Comparison of ENCODE assay signal across 8 mouse cellular contexts in genomic region chr2:168117147-168117546, GRCm38 (mm10). TPM values are rescaled to one million over a fixed set of nuclear protein-coding genes. Genes with fewer than 3 reads are reported as not detected.
A peak's percentile ranks its signal among the peaks of the same experiment; 100 is the strongest.
DNase-seq lines count a peak whose midpoint lies in the region; ATAC-seq and TF ChIP-seq lines count a peak whose summit lies in the region.

No protein-coding gene starts in this region.

- peak; percentile 67 for DNase-seq in gastrocnemius, adult 2 months
- DNase-seq in gastrocnemius, postnatal 36 days, result no peak
- peak; percentile 48 for DNase-seq in cerebellum, adult 11-12 months
- DNase-seq in intestine, embryonic 14.5 days (ENCODE audit: low spot score), result peak; percentile 84
- peak; percentile 42 for DNase-seq in limb, embryonic 14.5 days (ENCODE audit: low spot score)
- DNase-seq in midbrain, embryonic 14.5 days, result peak; percentile 74

- no peak overlapping the region for H3K27ac ChIP-seq in gastrocnemius, adult 2 months
- no peak overlapping the region for H3K27ac ChIP-seq in forebrain, embryonic 15.5 days (replicated peaks)
- no peak overlapping the region for H3K27ac ChIP-seq in intestine, embryonic 14.5 days (ENCODE audit: low read depth)
- no peak overlapping the region for H3K27ac ChIP-seq in limb, embryonic 14.5 days (replicated peaks; ENCODE audit: low read depth, low read length)
- H3K27ac ChIP-seq in midbrain, embryonic 14.5 days (replicated peaks; ENCODE audit: low read depth, low read length), result no peak overlapping the region
- H3K27ac ChIP-seq in stomach, embryonic 14.5 days (ENCODE audit: low read length), result no peak overlapping the region

- WGBS in forebrain, embryonic 15.5 days, result 1% methylated on average over 37 of the region's 37 CpGs
- under 1% methylated on average over 37 of the region's 37 CpGs for WGBS in intestine, embryonic 14.5 days
- under 1% methylated on average over 37 of the region's 37 CpGs for WGBS in limb, embryonic 14.5 days
- WGBS in midbrain, embryonic 14.5 days, result under 1% methylated on average over 37 of the region's 37 CpGs
- WGBS in stomach, embryonic 14.5 days, result 1% methylated on average over 37 of the region's 37 CpGs

- H3K36me3 ChIP-seq in forebrain, embryonic 15.5 days, result no peaks in the 10 kb centered on the region
- no peaks in the 10 kb centered on the region for H3K36me3 ChIP-seq in intestine, embryonic 14.5 days (ENCODE audit: control insufficient read depth, insufficient read depth, low read length)
- no peaks in the 10 kb centered on the region for H3K36me3 ChIP-seq in limb, embryonic 14.5 days (ENCODE audit: control insufficient read depth, insufficient read depth, low read length)
- no peaks in the 10 kb centered on the region for H3K36me3 ChIP-seq in midbrain, embryonic 14.5 days (ENCODE audit: control insufficient read depth, insufficient read depth, low read length)
- no peaks in the 10 kb centered on the region for H3K36me3 ChIP-seq in stomach, embryonic 14.5 days (ENCODE audit: control insufficient read depth, insufficient read depth, low read length)

- peak overlapping the region; percentile 61 for H3K4me2 ChIP-seq in forebrain, embryonic 15.5 days (replicated peaks)
- peak overlapping the region; percentile 74 for H3K4me2 ChIP-seq in intestine, embryonic 14.5 days (ENCODE audit: low read length)
- peak overlapping the region; percentile 85 for H3K4me2 ChIP-seq in limb, embryonic 14.5 days (replicated peaks; ENCODE audit: low read depth, low read length, severe bottlenecking)
- H3K4me2 ChIP-seq in midbrain, embryonic 14.5 days (ENCODE audit: low read length), result peak overlapping the region; percentile 55
- peak overlapping the region; percentile 85 for H3K4me2 ChIP-seq in stomach, embryonic 14.5 days (replicated peaks; ENCODE audit: low read depth, low read length)

- H3K27me3 ChIP-seq in forebrain, embryonic 15.5 days, result no peaks in the 10 kb centered on the region
- no peaks in the 10 kb centered on the region for H3K27me3 ChIP-seq in intestine, embryonic 14.5 days (replicated peaks; ENCODE audit: control insufficient read depth, insufficient read depth, low read length)
- no peaks in the 10 kb centered on the region for H3K27me3 ChIP-seq in limb, embryonic 14.5 days (ENCODE audit: control insufficient read depth, insufficient read depth, low read length)
- peaks cover 5% of the 10 kb centered on the region; the same call in 1 of the 2 replicates for H3K27me3 ChIP-seq in midbrain, embryonic 14.5 days (ENCODE audit: control insufficient read depth, insufficient read depth, low read length)
- H3K27me3 ChIP-seq in stomach, embryonic 14.5 days (ENCODE audit: control insufficient read depth, insufficient read depth, low read length), result no peaks in the 10 kb centered on the region

- ATAC-seq in forebrain, embryonic 15.5 days (replicated peaks), result 0 out of 2 replicates have a peak, but pooled peaks have one; percentile 12
- peak; percentile 50 for ATAC-seq in intestine, embryonic 14.5 days (replicated peaks; ENCODE audit: low FRiP score, low TSS enrichment, low read depth)
- ATAC-seq in limb, embryonic 14.5 days (ENCODE audit: low FRiP score, low read depth), result peak; percentile 75; the same call in 1 of the 2 replicates
- 0 out of 2 replicates have a peak, but pooled peaks have one; percentile 24 for ATAC-seq in midbrain, embryonic 14.5 days (ENCODE audit: low FRiP score, low TSS enrichment)
- ATAC-seq in stomach, embryonic 14.5 days (ENCODE audit: insufficient number of reproducible peaks, insufficient read depth, low FRiP score, low read depth), result no peak

- TF ChIP-seq POLR2A in limb, embryonic 14.5 days (IDR thresholded peaks at IDR 0.05; ENCODE audit: borderline replicate concordance, extremely low read depth, insufficient read depth, insufficient read length), result no peak

- H3K4me1 ChIP-seq in forebrain, embryonic 15.5 days, result peaks cover 16% of the 10 kb centered on the region
- peaks cover 23% of the 10 kb centered on the region for H3K4me1 ChIP-seq in intestine, embryonic 14.5 days (replicated peaks; ENCODE audit: control insufficient read depth, insufficient read depth, low read length)
- H3K4me1 ChIP-seq in limb, embryonic 14.5 days (ENCODE audit: control insufficient read depth, insufficient read depth, low read length), result peaks cover 21% of the 10 kb centered on the region
- peaks cover 11% of the 10 kb centered on the region for H3K4me1 ChIP-seq in midbrain, embryonic 14.5 days (ENCODE audit: control insufficient read depth, insufficient read depth, low read length)
- peaks cover 19% of the 10 kb centered on the region for H3K4me1 ChIP-seq in stomach, embryonic 14.5 days (ENCODE audit: control insufficient read depth, insufficient read depth, low read length)

- H3K9me3 ChIP-seq in forebrain, embryonic 15.5 days, result no peaks in the 10 kb centered on the region
- no peaks in the 10 kb centered on the region for H3K9me3 ChIP-seq in intestine, embryonic 14.5 days (ENCODE audit: control insufficient read depth, low read length)
- no peaks in the 10 kb centered on the region for H3K9me3 ChIP-seq in limb, embryonic 14.5 days (ENCODE audit: control insufficient read depth, low read length)
- H3K9me3 ChIP-seq in midbrain, embryonic 14.5 days (ENCODE audit: control insufficient read depth, low read length), result no peaks in the 10 kb centered on the region
- no peaks in the 10 kb centered on the region for H3K9me3 ChIP-seq in stomach, embryonic 14.5 days (ENCODE audit: control insufficient read depth, low read depth, low read length)

- peak overlapping the region; percentile 60 for H3K4me3 ChIP-seq in gastrocnemius, adult 2 months
- H3K4me3 ChIP-seq in forebrain, embryonic 15.5 days, result peak overlapping the region; percentile 38
- H3K4me3 ChIP-seq in intestine, embryonic 14.5 days (ENCODE audit: low read depth, low read length), result peak overlapping the region; percentile 39
- peak overlapping the region; percentile 39 for H3K4me3 ChIP-seq in limb, embryonic 14.5 days (replicated peaks; ENCODE audit: low read length)
- peak overlapping the region; percentile 23 for H3K4me3 ChIP-seq in midbrain, embryonic 14.5 days (replicated peaks; ENCODE audit: low read depth, low read length)
- peak overlapping the region; percentile 32 for H3K4me3 ChIP-seq in stomach, embryonic 14.5 days (ENCODE audit: low read depth, low read length)

- peak overlapping the region; percentile 24; the same call in 1 of the 2 replicates for H3K9ac ChIP-seq in forebrain, embryonic 15.5 days (replicated peaks)
- peak overlapping the region; percentile 40; the same call in 1 of the 2 replicates for H3K9ac ChIP-seq in intestine, embryonic 14.5 days (ENCODE audit: low read length)
- H3K9ac ChIP-seq in limb, embryonic 14.5 days (ENCODE audit: low read depth, low read length, severe bottlenecking), result peak overlapping the region; percentile 63
- peak overlapping the region; percentile 31; the same call in 1 of the 2 replicates for H3K9ac ChIP-seq in midbrain, embryonic 14.5 days (replicated peaks; ENCODE audit: low read length)
- peak overlapping the region; percentile 25; the same call in 1 of the 2 replicates for H3K9ac ChIP-seq in stomach, embryonic 14.5 days (replicated peaks; ENCODE audit: low read depth, low read length)

- TF ChIP-seq CTCF in gastrocnemius, adult 2 months (IDR thresholded peaks at IDR 0.05), result peak; percentile 93

- intact Hi-C loops in gastrocnemius, adult 2 months (cut with DNase I), result loop anchor here (2.0 kb wide), 1 partner anchor 90 kb away; the partner anchor contains the start of gene Adnp
- intact Hi-C loops in gastrocnemius, postnatal 36 days (cut with DNase I), result loop anchor here (5.0 to 10.0 kb wide), 2 partner anchors 90 to 328 kb away; partner anchors contain the start of gene Adnp

RNA-seq across cellular contexts. Expression of gene Pard6b, which starts 36.3 kb away (rescaled TPM):
- 1 to 10 TPM in 1 of 2 experiments, under 1 TPM in 1; 0.66 to 1.7 TPM for total RNA-seq in gastrocnemius, adult 2 months (2021)
- total RNA-seq in gastrocnemius, postnatal 36 days (2021), result under 1 TPM; 0.69 to 0.91 TPM
- 6.9 and 7.4 TPM in 2 replicates for polyA plus RNA-seq in forebrain, embryonic 15.5 days (2015; fragmentation: Nextera tagmentation; extraction: Ambion mirVana)
- 20.0 and 21.6 TPM in 2 replicates for polyA plus RNA-seq in intestine, embryonic 14.5 days (2014; fragmentation: Nextera tagmentation; extraction: Ambion mirVana)
- 3.7 and 4.0 TPM in 2 replicates for polyA plus RNA-seq in limb, embryonic 14.5 days (2012; rRNA removed)
- 4.0 and 4.1 TPM in 2 replicates for polyA plus RNA-seq in limb, embryonic 14.5 days (2014; fragmentation: Nextera tagmentation; extraction: Ambion mirVana)
- 8.2 and 9.2 TPM in 2 replicates for polyA plus RNA-seq in midbrain, embryonic 14.5 days (2014; fragmentation: Nextera tagmentation; extraction: Ambion mirVana)
- 12.3 and 13.2 TPM in 2 replicates for polyA plus RNA-seq in stomach, embryonic 14.5 days (2014; fragmentation: Nextera tagmentation; extraction: Ambion mirVana)

Comparison
In these comparisons a context has a peak if more than half of its experiments do, and no peak if none do; other contexts are left out.
1. DNase-seq: peak in gastrocnemius, adult 2 months (single experiment), cerebellum, adult 11-12 months (single experiment), intestine, embryonic 14.5 days (single experiment), limb, embryonic 14.5 days (single experiment) and midbrain, embryonic 14.5 days (single experiment); none in gastrocnemius, postnatal 36 days (0 of 2).
2. Peak in every context shown above with its lines, with median percentiles within 50 percentile points of each other: H3K4me3 ChIP-seq, H3K4me2 ChIP-seq and H3K9ac ChIP-seq.